Mouse (Mus musculus) testis, postnatal 10 days (tissue): ENCODE data around the gene Tmem9b.
A peak's percentile ranks its signal among the peaks of the same experiment; 100 is the strongest.

Experiments
- DNase-seq: peaks from one replicate; pipeline ENCODE4 v3.0.0; 2021; ENCODE audit warnings: low spot score

Tmem9b gene

DNA sequence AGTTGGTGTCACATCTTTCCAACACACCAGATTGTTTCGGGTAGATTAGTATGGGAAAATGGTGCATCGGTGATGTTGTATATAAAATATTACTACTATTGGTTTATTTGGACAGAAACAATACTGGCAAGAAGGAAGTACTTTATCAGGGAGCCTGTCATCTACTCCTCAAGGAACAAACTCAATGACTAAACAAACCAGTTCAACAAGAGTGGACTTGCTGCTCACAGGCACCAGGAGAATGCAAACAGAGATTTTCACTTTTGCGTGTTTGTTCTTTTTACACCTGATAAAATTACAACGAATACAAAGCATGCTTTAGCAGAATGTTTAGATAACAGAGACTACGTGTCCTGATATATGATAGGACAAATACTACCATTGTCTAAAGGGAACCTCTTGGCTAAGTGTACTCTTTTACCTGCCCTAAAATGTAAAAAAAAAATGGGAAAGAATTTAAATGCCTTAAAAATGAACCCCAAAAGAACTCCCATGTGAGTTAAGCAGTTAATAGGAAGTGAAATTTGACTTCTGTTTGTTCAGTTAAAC, 12.8 kb downstream of the Tmem9b start:
- DNase-seq = no peak

DNA sequence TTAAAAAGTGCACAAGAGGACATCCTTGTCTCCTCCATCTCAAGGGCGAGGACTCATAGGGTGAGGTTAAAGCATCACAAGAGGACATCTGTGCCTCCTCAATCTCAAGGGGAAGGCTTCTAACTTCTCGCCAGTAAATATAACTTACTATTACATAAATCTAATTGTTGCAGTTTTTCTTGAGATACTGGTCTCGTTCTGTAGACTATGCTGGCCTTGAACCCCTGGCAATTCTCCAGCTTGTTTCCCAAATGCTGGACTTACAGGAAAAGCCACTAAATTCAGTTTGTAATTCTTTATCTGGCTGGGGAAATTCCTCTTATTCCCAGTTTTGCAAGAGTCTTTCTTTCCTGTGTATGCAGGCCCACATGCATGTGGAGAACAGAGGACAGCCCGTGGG, 17.9 kb downstream of the Tmem9b start:
- DNase-seq = no peak

DNA sequence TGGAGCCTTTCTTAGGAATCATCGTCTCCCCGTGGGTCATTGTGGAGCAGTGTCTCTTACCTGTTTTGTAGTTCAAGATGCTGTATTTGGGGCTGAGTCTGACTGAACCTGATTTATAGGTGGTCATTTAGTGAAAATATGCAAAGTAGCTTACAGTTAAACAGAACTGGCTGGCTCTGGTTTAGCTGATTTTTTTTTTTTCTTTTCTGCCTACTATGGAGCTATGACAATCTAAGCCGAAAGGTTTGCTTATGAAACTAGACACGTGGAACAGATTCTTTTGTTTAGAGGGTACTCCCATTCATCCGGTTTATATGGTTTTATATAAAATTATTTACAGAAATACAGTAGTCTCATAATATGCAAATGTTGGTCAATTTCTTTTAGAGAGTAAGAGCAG, 21.0 kb downstream of the Tmem9b start, which contains the start of gene Ascl3:
Ascl3 (minus strand) TSS at position 101 of the 400 bp plus-strand sequence.
- DNase-seq = no peak

DNA sequence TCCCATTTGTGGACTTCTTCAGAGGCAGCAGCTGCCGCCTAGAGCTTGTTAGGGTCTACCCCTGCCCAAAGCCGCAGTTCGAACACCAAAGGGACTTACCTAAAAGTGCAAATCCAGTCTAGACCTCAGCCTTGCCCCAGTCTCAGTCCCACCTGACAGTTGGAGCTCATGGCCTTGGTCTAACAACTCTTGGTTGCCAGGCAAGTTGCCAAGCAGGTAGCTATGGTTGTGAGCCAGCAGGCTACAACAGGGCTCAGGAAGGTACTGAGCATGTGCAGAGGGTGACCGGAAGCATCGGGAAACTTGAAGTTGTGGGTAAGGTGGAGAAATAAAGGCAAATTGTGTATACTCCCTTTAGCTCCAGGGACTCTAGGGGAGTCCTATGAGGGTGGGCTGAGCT, 29.0 kb downstream of the Tmem9b start, which contains the start of gene BC051019:
BC051019 (minus strand) TSS at position 154 of the 400 bp plus-strand sequence.
- no peak for DNase-seq

DNA sequence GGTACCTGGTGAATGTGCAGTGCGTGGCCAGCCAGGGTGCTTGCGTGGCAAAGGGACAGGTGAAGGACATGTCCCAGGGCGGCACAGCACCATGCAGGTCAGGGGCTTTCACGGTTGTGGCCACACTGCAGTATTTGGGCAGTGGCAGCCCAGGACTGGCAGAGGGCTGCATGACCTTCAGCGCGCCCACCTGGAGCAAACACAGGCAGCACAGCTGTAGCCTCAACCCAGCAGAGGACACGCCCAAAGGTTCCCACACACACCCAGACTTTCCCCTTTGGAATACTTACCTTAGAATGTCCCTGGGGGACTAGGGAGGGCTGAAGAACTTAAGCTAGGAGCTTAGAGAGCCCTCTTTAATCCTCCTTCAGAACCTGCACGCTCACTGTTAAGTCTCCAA, 29.6 kb downstream of the Tmem9b start:
- DNase-seq = no peak

DNA sequence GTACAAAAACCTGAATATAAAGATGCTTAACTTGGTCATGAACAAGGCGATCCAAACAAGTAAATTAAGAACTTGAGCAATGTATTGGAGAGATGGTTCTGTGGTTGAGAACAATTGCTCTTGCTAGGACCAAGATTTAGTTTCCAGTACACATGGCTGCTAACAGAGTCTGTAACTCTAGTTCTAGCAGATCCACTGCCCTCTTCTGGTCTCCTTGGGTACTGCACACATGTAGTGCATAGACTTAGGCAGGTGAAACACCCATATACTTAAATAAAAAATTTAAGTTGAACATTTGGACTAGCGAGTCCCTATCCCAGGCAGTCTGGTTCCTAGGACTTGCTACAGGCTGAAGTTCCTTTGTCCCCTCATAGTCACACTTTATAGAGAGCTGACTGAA, 30.1 kb downstream of the Tmem9b start:
- DNase-seq = no peak

DNA sequence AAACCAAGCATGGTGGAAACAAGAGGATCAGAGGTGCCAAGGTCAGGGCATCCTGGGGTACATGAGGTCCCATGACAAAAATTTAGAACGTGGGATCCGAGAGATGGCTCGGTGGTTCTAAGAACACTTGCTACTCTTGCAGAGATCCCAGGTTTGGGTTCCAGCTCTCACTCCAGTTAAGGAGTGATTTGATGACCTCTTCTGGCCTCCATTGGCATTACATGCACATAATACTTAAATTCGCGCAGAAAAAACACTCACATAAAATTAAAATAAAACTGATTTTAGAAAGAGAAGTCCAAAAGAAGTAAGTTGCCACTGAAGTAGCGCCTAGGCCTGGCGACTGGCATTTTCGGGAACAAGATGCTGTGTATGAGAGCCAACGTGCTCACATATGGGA, 33.4 kb downstream of the Tmem9b start:
- DNase-seq = peak; percentile 63

DNA sequence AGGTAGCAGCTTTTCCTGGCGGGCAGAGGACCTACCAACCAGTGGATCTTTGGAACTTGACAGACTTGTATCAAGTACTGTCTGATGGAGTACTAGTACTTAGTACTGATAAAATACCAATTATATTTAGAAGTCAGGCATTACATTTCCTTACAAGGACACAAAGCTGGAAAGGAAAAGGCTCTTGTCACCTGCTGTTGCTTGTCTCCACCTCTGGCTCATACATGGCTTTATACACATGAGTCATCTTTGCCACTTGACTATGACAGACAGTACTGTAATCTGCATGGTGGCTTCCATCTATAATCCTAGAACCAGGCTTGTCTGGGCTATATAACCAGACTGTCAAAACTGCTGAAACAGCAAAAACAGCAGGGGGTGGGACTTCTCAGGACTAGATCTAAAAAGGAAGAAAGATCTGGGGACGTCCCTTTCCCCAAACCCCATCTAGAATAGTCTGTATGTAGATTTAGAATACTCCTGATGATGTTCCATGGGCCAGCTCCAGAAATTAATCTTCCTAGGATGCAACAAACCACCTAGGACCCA, 39.2 kb downstream of the Tmem9b start:
- DNase-seq = no peak

DNA sequence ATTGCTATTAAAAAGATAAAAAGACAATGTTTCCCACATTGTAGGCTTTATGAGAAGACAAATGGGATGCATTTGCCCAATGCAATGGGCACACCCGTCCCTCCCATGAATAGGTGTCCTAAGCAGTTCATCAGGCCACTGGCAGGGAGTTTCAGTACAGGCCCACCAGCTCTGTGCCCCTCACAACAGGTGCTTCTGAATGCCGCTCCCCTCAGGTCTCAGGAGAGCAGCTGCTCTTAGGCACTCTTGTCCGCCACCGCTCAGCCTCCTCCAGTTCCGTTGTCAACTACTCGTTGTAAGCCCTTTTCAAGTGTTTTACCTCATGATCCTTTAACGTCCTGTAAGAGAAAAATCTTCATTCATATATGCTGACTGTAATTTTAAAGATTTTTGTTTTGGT, 40.5 kb downstream of the Tmem9b start:
- DNase-seq = no peak

DNA sequence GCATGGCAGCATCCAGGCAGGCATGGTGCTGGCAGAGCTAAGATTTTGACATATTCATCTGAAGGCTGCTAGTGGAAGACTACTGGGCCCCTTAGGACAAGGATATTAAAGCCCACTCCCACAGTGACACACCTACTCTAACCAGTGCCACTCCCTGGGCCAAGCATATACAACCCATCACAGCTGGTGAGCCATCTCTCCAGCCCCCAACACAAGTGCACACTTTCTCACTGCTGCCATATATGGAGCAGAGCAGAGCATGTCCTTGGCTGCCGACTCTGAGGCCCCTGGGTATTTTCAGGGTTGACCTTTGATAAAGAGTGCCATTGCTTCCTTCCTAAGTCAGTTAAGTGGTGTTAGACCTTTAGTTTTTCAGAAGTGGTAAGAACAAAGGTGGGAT, 42.6 kb downstream of the Tmem9b start:
- DNase-seq = no peak

DNA sequence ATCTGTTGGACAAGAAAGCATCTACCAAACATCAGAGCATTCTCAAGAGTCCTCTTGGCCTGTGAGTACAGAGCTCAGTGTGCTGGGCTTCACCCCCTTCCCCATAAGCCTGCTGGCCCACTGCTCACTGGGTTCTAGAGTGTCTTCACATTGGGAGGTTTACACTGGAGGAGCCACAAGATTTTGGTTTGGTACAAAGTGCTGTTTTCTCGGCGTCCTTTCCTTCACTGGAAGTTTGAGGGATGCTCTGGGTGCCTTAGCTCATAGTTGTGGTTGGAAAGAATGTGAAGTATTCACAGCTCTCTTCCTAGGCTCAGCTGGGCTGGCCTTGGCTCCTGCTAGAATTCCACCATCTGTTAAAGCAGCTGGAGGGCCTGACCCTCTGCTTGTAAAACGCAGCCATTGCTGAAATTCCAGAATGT, 43.7 kb downstream of the Tmem9b start:
- no peak for DNase-seq

DNA sequence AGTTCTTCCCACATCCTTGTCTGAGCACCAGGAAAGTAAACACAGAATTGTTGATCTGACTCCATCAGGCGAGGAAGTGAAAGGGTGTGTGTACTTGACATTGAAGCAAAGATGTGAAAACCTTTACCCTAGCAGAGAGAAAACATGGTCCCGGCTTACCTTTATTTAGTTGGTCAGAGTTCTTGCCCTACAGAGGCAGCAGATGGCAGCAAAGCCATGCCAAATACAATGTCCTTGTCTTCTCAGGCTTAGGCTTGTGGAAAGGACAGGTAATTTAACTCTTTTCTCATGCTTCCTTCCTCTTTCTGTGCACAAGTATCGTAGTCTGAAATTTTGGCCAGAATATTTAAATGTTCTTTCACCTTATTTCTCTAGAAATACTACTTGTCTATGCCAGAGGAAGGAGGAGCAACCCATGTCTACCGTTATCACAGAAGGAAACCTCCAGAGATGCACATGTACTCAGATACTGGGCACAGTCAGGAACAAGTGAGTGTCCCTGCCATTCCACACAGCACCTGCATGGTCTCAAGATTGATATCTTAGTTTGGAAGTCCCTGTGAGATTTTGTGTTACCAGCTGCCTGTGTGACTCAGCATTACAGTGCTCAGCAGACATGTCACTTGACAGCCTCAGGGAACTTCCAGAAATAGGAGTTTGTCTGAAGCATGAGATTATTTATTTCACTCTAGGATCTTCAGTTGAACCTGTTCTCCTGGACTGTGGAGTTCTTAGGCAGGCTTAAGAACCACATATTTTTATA, 45.5 kb downstream of the Tmem9b start:
- no peak for DNase-seq

DNA sequence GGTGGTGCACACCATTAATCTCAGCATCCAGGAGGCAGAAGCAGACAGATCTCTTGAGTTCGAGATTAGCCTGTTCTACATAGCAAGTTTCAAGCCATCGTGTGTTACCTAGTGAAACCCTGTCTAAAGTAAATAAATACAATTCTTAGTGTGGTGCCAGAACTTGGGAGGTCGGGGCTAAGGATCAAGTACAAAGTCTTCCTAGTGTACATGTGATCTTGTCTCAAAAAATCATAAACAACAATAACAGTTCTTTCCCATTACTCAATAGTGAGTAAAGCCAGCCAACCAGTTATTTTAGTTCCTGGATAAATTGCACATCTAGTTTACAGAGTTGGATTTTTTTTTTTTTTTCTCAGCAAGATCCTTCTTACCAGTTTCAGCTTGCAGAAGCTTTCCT, 48.2 kb downstream of the Tmem9b start:
- DNase-seq = no peak

DNA sequence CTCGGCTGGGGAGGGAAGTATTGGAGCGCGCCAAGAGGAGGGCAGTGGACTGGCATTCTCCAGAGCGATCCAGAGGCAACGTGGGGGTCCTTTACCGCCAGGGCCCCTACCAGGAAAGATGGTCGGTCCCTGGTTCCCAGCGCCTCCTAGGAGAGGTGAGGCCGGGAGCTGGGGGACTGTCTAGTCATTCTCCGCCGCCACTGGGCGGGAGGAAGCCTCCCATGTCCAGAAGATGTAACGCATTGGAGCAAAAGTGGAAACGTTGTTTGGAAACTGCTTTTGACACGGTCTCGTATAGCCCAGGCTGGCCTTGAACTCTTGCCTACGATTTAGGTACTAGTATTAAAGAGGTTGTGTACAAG, 48.7 kb downstream of the Tmem9b start:
- DNase-seq = no peak

DNA sequence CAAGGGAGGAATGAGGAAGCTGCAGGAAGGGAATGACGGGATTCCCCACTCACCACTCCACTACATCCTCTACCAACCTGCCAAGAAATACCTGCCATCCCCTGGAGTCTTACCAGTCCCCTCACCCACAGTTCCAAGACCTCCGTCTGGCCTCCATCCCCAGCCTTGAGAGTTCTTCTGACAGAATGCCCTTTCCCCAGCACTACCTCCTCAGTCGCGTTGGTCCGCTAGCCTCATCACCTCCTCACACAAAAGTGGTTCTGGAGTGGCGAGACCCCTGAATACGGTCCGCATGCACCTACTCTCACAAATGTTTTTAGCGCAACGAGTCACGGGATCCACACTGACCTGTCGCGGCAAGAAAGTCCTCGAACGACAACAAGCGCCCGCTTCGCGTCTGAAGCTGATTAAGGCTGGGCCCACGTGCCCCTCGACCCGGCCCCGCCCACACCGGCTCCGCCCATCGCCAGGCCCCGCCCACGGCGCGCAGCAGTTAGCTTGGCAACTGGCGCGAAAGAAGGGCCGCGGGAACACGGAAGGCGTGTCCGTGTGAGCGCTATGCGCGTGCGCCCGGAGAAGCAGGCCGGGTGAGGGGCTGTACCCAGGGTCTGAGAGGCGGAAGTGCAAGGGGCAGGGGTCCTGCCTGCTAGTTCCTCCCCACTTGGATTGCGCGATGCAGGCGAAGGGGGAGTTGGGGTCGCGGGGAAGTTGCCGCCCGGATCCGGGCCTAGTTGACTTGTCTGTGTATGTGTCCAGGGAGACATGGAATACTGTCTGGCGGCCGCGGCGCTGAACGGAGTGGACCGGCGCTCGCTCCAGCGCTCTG, 49.3 kb downstream of the Tmem9b start, which contains the start of the genes St5 and Akip1:
St5 (minus strand) TSS at position 416 of the 826 bp plus-strand sequence.
Akip1 (plus strand) TSS at position 501 of the 826 bp plus-strand sequence.
- peak; percentile 100 for DNase-seq

DNA sequence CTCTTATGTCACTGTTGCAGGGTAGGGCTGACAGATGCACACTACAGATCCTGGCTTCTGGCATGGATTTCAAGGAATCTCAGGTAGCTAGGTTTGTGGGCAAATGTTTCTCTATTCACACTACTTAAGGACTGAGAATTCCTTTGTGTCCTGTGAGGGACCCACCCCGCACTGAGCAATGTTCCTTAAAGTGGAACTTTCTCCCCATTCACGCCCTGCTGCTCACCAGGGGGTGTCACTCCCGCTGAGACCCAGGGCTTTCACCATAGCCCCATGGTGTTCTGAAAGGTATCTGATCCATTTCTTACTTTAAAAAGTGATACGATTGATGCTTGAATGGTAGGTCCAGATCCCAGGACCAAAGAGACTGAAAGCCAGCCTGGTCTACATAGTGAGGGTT, 50.0 kb downstream of the Tmem9b start:
- no peak for DNase-seq

DNA sequence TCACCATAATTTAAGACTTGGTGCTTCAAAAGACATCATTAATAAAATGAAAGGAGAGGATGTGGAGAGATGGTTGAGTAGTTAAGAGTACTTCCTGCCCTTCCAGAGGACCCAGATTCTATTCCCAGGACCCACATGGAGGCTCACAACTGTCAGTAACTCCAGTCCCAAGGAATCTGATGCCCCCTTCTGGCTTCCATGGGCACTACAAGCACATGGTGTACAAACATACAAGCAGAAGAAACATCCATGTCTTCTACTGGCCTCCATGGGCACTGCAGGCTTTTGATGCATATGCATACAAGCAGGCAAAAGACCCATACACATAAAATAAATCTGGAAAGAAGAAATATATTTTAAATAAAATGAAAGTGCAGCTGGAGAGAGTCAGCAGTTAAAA, 52.5 kb downstream of the Tmem9b start:
- DNase-seq = no peak

DNA sequence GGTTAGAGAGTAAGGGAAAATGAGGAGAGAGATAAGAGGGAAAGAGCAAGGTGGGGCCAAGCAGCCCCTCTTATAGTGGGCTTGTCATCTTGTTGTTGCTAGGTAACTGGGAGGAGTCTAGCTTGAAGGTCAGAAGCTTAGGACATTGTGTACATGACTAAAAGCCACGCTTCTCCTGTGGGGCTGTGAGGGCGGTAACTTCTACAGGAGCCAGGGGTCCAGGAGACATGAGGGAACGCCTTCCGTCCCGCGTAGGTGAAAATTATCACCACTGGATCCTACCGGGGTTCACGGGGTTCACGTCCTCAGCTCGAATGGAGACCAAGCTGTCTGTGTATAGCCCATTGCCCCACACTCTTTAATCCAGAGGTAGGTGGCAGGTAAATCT, 57.3 kb downstream of the Tmem9b start:
- no peak for DNase-seq

DNA sequence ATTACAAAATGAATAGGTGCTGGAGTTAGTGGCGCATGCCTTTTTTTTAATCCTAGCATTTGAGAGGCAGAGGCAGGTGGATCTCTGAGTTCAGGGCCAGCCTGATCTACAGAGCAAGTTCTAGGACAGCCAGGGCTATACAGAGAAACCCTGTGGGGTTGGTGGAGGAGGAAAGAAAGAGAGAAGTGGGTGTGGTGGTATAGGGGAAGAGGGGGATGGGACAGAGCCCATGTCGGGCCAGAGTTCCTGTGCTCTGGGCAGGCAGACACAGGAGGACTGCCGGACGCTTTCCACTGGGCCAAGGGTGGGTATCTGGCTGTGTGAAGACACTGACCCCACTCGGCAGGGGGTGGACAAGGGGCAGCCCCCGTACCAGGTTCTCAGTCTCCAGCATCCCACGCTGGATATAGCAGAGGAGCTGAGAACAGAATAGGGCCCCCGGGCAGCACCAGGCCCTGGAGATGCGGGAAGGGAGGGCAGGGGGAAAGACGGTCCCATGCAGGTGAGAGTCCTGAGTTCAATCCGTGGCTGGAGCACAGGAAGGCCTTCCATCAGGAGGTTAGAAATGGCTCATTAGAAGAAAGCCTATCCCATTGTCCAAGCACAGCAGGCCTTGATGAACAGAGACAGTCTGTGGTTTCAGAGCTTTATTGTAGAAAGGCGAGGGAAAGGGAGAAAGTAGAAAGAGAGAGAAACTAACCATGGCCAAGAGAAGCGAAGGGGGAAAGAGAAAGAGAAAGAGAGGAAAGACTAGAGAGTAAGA, 57.9 kb downstream of the Tmem9b start:
- no peak for DNase-seq

DNA sequence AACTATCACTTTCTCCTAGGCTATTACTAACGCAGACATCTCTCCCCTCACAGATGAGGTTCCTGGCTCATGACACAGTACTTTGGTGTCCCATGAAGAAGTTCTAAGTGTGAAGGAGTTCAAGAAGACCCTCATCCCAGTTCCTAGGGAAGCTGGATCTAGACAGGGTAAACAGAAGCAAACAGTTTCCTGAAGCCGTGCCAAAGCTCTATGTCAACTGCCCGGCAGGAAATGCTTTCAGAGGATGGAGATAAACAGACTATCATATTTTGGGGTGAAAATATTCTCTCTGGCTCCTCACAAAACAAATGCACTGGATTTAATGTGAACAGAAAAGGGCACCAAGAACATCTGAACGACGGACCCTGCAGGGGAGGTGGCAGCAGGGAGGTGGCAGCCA, 61.7 kb downstream of the Tmem9b start:
- DNase-seq = no peak

DNA sequence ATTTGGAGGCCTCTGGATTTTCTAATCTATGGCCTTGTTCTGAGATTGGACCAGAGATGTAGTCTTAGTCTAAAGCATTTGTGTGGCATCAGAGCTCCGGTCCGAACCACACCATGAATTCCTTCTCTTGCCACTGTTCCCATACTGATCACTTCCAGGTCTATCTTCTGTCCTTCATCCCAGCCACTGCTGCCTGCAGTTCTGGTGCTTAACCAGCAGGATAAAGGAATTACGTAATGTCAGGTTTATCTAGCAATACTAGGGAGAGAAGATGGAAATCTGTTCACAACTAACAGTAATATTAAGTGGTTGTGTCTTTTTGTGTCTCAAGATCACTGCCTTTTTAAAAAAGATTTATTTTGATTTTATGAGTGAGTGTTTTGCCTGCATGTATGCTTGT, 62.6 kb downstream of the Tmem9b start:
- no peak for DNase-seq

DNA sequence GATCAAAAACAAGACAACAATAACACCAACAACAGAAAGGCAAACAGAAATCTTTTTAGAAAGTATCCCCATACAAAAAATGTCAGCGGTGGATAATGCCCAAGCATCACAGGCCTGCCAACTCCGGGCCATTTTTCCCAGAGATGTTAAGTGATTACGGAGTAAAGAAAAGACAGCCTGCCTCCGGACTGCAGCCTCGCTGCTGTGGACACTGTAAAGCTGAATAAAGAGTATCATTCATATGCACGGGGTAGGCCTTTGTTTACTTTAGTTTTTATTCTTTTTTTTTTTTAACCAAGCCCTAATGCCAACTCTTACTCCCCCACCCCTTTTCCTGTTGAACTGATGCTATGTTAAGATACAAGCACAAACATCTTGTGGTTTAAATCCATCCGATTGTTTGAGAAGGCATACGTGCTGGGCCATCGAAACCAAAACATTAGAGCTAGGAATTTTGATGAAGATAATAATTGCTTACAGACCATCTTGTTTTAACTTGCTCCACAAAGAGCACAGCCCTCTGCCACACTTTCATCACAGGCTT, 66.0 kb downstream of the Tmem9b start:
- no peak for DNase-seq
